Mouse (Mus musculus) midbrain, postnatal 0 days (tissue): ENCODE results near the gene Col5a1. TPM values are rescaled to one million over a fixed set of nuclear protein-coding genes. Genes with fewer than 3 reads are reported as not detected.

ENCODE experiments used
- ATAC-seq: fragments of 200-750 bp; cut with Nextera tagmentation; 2 replicates; pipeline ENCODE4 v1.8.0; 2017; ENCODE audit warnings: moderate number of reproducible peaks, mild to moderate bottlenecking, moderate TSS enrichment, moderate library complexity; ENCODE audit not compliant: low FRiP score
- DNase-seq: peaks from one replicate; pipeline ENCODE4 v3.0.0-alpha.2; 2015; ENCODE audit warnings: low spot score
- H3K27ac ChIP-seq: fragments of 300-500 bp; sonication (generic); 2 replicates; pipeline ENCODE4 v1.5.1; 2014; ENCODE audit warnings: low read depth, mild to moderate bottlenecking, low read length, mixed read lengths
- H3K27me3 ChIP-seq: fragments of 300-500 bp; sonication (generic); 2 replicates; pipeline ENCODE4 v1.6.1; 2014; ENCODE audit warnings: low read length, control low read depth, mixed read lengths; ENCODE audit not compliant: insufficient read depth
- H3K36me3 ChIP-seq: fragments of 300-500 bp; sonication (generic); 2 replicates; pipeline ENCODE4 v1.6.1; 2014; ENCODE audit warnings: low read length, control low read depth, mixed read lengths; ENCODE audit not compliant: insufficient read depth
- H3K4me1 ChIP-seq: fragments of 300-500 bp; sonication (generic); 2 replicates; pipeline ENCODE4 v1.6.1; 2014; ENCODE audit warnings: mild to moderate bottlenecking, control low read depth, antibody characterized with exemption, low read length, mixed read lengths; ENCODE audit not compliant: insufficient read depth
- H3K4me2 ChIP-seq: fragments of 300-500 bp; sonication (generic); 2 replicates; pipeline ENCODE4 v1.6.1; 2014; ENCODE audit warnings: low read depth, mild to moderate bottlenecking, low read length, mixed read lengths; ENCODE audit not compliant: poor library complexity, severe bottlenecking
- H3K4me3 ChIP-seq: fragments of 300-500 bp; sonication (generic); 2 replicates; pipeline ENCODE4 v1.5.1; 2014; ENCODE audit warnings: low read depth, mild to moderate bottlenecking, low read length, moderate library complexity
- H3K9ac ChIP-seq: fragments of 300-500 bp; sonication (generic); replicated peaks from 2 replicates; pipeline ENCODE4 v1.6.1; 2014; ENCODE audit warnings: mild to moderate bottlenecking, low read length, moderate library complexity, mixed read lengths; ENCODE audit not compliant: poor library complexity, severe bottlenecking
- H3K9me3 ChIP-seq: fragments of 300-500 bp; sonication (generic); 2 replicates; pipeline ENCODE4 v1.6.1; 2016; ENCODE audit warnings: low read length, control low read depth
- CTCF ChIP-seq: IDR thresholded peaks from 2 replicates; pipeline ENCODE4 v1.5.1; 2016; ENCODE audit warnings: antibody characterized with exemption, mild to moderate bottlenecking
- WGBS: fragments of 180-500 bp; shearing (Covaris S2); extraction: QIAGEN DNeasy Blood & Tissue Kit; methylation state at CpG from one replicate; pipeline ENCODE4 v1.1.7; 2014; 5-methylcytosine and 5-hydroxymethylcytosine counted together
- polyA plus RNA-seq: library from polyadenylated mRNA; unstranded; fragments of >200 nt; fragmentation: Nextera tagmentation; extraction: Ambion mirVana; gene quantifications from 2 replicates; pipeline ENCODE4 v1.2.1, GENCODE M21; 2015
- total RNA-seq: library from RNA; depleted of rRNA; stranded (reverse); fragments of >200 nt; gene quantifications from 2 replicates; pipeline ENCODE4 v1.2.3, GENCODE M21; 2014

Col5a1 gene
- total and polyA plus RNA-seq, 2 experiments from 2014 or later = 5.6 to 16.9 TPM

DNA sequence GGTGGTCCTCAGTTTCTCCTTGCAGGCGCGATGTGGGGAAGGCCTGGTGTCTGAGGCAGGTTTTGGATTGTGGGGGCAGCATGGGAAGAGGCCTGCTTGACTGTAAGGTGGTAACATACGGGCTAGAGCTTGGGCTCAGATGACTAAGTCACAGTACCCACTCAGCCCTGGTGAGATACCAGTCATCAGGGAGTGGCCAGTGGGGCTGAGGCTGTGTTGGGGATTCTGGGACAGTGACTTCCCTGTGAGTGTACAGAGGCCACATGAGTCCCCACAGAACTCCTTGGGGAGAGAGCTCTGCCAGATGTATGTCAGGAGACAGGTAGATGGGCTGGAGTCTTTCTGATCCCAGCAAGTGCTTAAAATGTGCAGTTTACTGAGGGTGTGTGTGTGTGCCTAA, 31.0 kb downstream of the Col5a1 start:
- Histone ChIP-seq H3K36me3 (no peaks in the 10 kb centered on the region), H3K9ac (no peak overlapping the region), H3K27me3 (no peaks in the 10 kb centered on the region), H3K4me2 (no peak overlapping the region), H3K4me3 (no peak overlapping the region), H3K27ac (no peak overlapping the region), H3K4me1 (no peaks in the 10 kb centered on the region), H3K9me3 (no peaks in the 10 kb centered on the region)
- no peak for TF ChIP-seq CTCF
- 93% methylated on average over 3 of the region's 3 CpGs for WGBS
- ATAC-seq = no peak
- DNase-seq = no peak

DNA sequence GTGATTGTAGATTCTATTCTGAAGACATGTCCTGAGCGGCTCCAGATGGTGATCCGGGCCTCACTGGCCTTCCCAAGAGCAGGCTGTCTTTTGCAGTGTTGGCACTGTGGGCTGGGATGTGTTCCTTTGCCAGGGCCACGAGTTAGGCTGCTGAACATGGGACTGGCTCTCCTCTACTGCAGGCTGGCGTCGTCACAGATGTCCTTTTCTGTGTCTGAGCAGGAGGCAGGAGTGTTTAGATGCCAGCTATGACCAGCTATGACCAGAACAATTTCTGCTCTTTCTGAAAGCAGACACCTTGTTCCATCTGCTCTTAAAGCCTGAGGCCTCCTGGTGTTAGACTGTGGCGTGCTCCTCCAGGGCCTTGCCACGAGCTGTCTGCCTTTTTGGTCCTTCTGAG, 31.9 kb downstream of the Col5a1 start:
- 82% methylated on average over 7 of the region's 7 CpGs for WGBS
- Histone ChIP-seq H3K27me3 (no peaks in the 10 kb centered on the region), H3K9ac (no peak overlapping the region), H3K9me3 (no peaks in the 10 kb centered on the region), H3K27ac (no peak overlapping the region), H3K36me3 (no peaks in the 10 kb centered on the region), H3K4me2 (no peak overlapping the region), H3K4me3 (no peak overlapping the region), H3K4me1 (no peaks in the 10 kb centered on the region)
- no peak for TF ChIP-seq CTCF
- no peak for ATAC-seq
- peak; percentile 55 for DNase-seq

DNA sequence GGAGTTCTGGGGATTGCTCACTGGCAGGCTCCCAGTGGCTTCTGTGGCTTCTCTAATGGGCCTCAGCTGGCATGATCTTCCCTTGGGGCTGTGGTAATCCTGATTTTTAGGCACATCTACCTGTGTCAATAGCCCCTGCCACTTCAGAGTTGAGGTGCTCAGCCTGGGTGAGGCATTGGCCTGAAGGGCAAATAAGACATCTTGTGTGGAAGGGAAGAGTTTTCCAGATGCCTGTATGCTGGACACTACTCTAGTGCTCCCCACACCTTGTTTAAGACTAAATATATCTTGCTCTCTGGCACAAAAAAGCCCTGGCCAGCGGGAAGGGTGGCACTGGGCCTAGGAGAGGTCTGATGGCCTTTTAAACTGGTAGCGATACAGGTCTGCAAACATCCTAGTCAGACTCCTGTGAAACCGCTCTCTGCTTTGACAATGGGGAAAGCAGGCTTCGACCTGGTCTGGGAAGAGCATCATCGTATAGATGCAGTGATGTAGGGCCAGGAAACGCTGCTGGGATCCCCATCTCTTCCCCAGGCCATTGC, 33.2 kb downstream of the Col5a1 start:
- no peak for ATAC-seq

DNA sequence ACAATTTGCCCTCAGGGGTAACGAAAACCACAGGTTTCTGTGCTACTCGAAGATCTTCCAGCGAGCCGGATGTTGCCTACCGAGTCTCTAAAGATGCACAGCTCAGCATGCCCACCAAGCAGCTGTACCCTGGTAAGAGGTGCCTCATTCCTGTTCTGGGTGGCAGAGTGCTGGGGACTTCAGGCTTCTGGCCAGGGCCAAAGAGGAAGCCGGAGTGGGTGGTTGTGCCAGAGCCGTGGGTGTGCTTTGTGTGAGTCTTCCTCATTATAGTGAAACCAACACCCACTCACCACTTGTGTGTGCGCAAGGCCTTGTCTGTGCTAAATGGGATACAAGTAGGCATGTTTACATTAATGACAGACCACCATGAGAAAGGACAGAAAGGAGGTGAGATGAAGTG, 35.8 kb downstream of the Col5a1 start:
- TF ChIP-seq CTCF = no peak
- ATAC-seq (no peak), DNase-seq (no peak)
- no peak overlapping the region for H3K9ac ChIP-seq
- no peaks in the 10 kb centered on the region for H3K27me3 ChIP-seq
- no peak overlapping the region for H3K4me2 ChIP-seq
- H3K4me1 ChIP-seq = no peaks in the 10 kb centered on the region
- H3K9me3 ChIP-seq = no peaks in the 10 kb centered on the region
- H3K4me3 ChIP-seq = no peak overlapping the region
- H3K36me3 ChIP-seq = no peaks in the 10 kb centered on the region
- 89% methylated on average over 8 of the region's 8 CpGs for WGBS
- no peak overlapping the region for H3K27ac ChIP-seq

More for the DNA sequence above, 33.2 kb downstream of the Col5a1 start:
- DNase-seq = no peak
- Histone ChIP-seq H3K36me3 (no peaks in the 10 kb centered on the region), H3K4me2 (no peak overlapping the region), H3K4me1 (no peaks in the 10 kb centered on the region), H3K4me3 (no peak overlapping the region), H3K9me3 (no peaks in the 10 kb centered on the region), H3K27ac (no peak overlapping the region), H3K27me3 (no peaks in the 10 kb centered on the region), H3K9ac (no peak overlapping the region)
- TF ChIP-seq CTCF = no peak
- 92% methylated on average over 6 of the region's 6 CpGs for WGBS

DNA sequence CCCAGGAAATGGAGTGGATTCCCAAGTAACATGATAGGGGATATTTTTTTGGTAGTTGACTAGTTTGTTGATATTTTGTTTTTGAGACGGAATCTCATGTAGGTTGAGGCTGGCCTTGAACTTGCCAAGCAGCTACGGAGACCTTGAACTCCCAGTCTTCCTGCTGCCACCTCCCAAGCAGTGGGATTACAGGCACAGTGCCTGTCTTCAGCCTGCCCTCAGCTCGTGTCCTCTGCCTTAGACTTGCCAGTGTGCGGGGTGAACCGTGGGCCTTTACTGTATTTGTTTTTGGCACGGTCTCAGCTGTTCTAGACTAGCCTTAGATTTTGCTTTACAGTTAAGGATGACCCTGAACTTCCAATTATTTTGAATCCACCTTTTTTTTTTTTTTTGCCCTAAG, 37.5 kb downstream of the Col5a1 start:
- Histone ChIP-seq H3K9ac (no peak overlapping the region), H3K27ac (no peak overlapping the region), H3K4me2 (no peak overlapping the region), H3K4me1 (no peaks in the 10 kb centered on the region), H3K36me3 (no peaks in the 10 kb centered on the region), H3K4me3 (no peak overlapping the region), H3K9me3 (no peaks in the 10 kb centered on the region), H3K27me3 (no peaks in the 10 kb centered on the region)
- 88% methylated on average over 6 of the region's 6 CpGs for WGBS
- DNase-seq (no peak), ATAC-seq (no peak)
- TF ChIP-seq CTCF = no peak

DNA sequence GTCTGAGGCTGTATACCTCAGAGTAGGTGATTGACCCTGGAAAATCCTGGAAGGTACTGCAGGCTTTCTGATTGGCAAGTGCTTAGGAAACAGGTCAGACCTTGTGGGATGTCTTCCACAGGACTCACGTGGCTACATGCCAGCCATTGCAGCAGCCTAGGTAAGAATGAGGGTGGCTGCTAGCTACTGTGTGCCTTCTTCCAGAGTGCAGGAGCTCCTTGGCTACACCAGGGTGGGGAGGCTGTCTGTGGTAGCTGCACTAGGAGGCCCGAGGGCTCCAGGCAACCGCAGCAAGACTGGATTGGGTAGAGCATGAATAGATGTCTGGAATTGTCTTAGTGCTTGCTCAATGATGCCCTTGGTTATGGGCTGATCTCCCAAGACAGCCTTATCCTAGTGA, 38.2 kb downstream of the Col5a1 start:
- ATAC-seq = no peak
- no peak overlapping the region for H3K27ac ChIP-seq
- no peak for TF ChIP-seq CTCF
- no peak overlapping the region for H3K4me3 ChIP-seq
- no peaks in the 10 kb centered on the region for H3K4me1 ChIP-seq
- no peaks in the 10 kb centered on the region for H3K27me3 ChIP-seq
- 87% methylated on average over 3 of the region's 3 CpGs for WGBS
- H3K9ac ChIP-seq = no peak overlapping the region
- H3K9me3 ChIP-seq = no peaks in the 10 kb centered on the region
- no peak overlapping the region for H3K4me2 ChIP-seq
- no peak for DNase-seq
- H3K36me3 ChIP-seq = no peaks in the 10 kb centered on the region
